ENCODE assay signal across 9 mouse cellular contexts in genomic region chr15:59174246-59174751, GRCm38 (mm10).
DNase-seq lines count a peak whose midpoint lies in the region; ATAC-seq lines count a peak whose summit lies in the region.
"Had no signal": no experiment of that assay in that cellular context is flagged by ENCODE, and none has a peak within 500 bp of the region (broad histone marks: within the 10 kb centered on the region; RNA-seq: fewer than 3 reads in every experiment).

No protein-coding gene starts in this region.

- H3K36me3 ChIP-seq in forebrain, embryonic 16.5 days (ENCODE audit: control insufficient read depth, insufficient read depth): no peaks in the 10 kb centered on the region
- no peaks in the 10 kb centered on the region for H3K36me3 ChIP-seq in neural tube, embryonic 13.5 days
- H3K36me3 ChIP-seq: limb, embryonic 15.5 days had no signal

- DNase-seq in layer of hippocampus, adult 9-11 months: peak; percentile 25
- DNase-seq in layer of hippocampus, postnatal 25 days (ENCODE audit: extremely low spot score in 1 of 2, low spot score in 1 of 2): no peak
- peak; percentile 59 for DNase-seq in kidney, postnatal 10 days
- no peak for DNase-seq in spleen, adult 12 weeks (ENCODE audit: low spot score)
- no peak for DNase-seq in cerebellum, adult 18-20 months
- DNase-seq in cerebellum, postnatal 10 days: no peak

- H3K27me3 ChIP-seq in forebrain, embryonic 16.5 days (replicated peaks; ENCODE audit: control insufficient read depth, insufficient read depth, low read length): no peaks in the 10 kb centered on the region
- no peaks in the 10 kb centered on the region for H3K27me3 ChIP-seq in neural tube, embryonic 13.5 days
- H3K27me3 ChIP-seq: limb, embryonic 15.5 days had no signal

- no peak overlapping the region for H3K9ac ChIP-seq in forebrain, embryonic 16.5 days (replicated peaks; ENCODE audit: low read depth, low read length)
- no peak overlapping the region for H3K9ac ChIP-seq in neural tube, embryonic 13.5 days
- H3K9ac ChIP-seq: limb, embryonic 15.5 days had no signal

- peaks cover 10% of the 10 kb centered on the region for H3K4me1 ChIP-seq in forebrain, embryonic 16.5 days (replicated peaks; ENCODE audit: control insufficient read depth, insufficient read depth, low read length)
- H3K4me1 ChIP-seq in neural tube, embryonic 13.5 days (replicated peaks): peaks cover 15% of the 10 kb centered on the region
- H3K4me1 ChIP-seq: limb, embryonic 15.5 days had no signal

- WGBS in forebrain, embryonic 16.5 days: 6% methylated on average over 7 of the region's 7 CpGs
- 15% methylated on average over 7 of the region's 7 CpGs for WGBS in neural tube, embryonic 13.5 days

- peak; percentile 70 for ATAC-seq in forebrain, embryonic 16.5 days
- no peak for ATAC-seq in neural tube, embryonic 13.5 days (ENCODE audit: low read depth)

- no peaks in the 10 kb centered on the region for H3K9me3 ChIP-seq in forebrain, embryonic 16.5 days (ENCODE audit: control insufficient read depth, low read length)
- no peaks in the 10 kb centered on the region for H3K9me3 ChIP-seq in neural tube, embryonic 13.5 days
- H3K9me3 ChIP-seq: limb, embryonic 15.5 days had no signal

- no peak overlapping the region for H3K4me2 ChIP-seq in forebrain, embryonic 16.5 days (ENCODE audit: low read length)
- H3K4me2 ChIP-seq in neural tube, embryonic 13.5 days: no peak overlapping the region
- H3K4me2 ChIP-seq: limb, embryonic 15.5 days had no signal

- H3K27ac ChIP-seq in forebrain, embryonic 16.5 days (ENCODE audit: low read length): peak overlapping the region; percentile 77
- H3K27ac ChIP-seq in neural tube, embryonic 13.5 days (replicated peaks): peak overlapping the region; percentile 28; the same call in 1 of the 2 replicates
- H3K27ac ChIP-seq: limb, embryonic 15.5 days had no signal

- H3K4me3 ChIP-seq in forebrain, embryonic 16.5 days (replicated peaks; ENCODE audit: low read length): no peak overlapping the region
- H3K4me3 ChIP-seq in neural tube, embryonic 13.5 days: no peak overlapping the region
- H3K4me3 ChIP-seq: limb, embryonic 15.5 days had no signal

Comparison
In these comparisons a context has a peak if more than half of its experiments do, and no peak if none do; other contexts are left out.
1. DNase-seq: peak in layer of hippocampus, adult 9-11 months (single experiment) and kidney, postnatal 10 days (single experiment); none in layer of hippocampus, postnatal 25 days (0 of 2), spleen, adult 12 weeks (single experiment), cerebellum, adult 18-20 months (0 of 2) and cerebellum, postnatal 10 days (0 of 2).